Mouse (Mus musculus) lung, adult 18-20 months (tissue): ENCODE results near the gene Znrd1.

ENCODE experiments used
- DNase-seq, 2 experiments: peaks; one replicate each; pipeline ENCODE4 v3.0.0; 2022; ENCODE audit warnings: mixed read lengths in 2 of 2

The Znrd1 gene

DNA sequence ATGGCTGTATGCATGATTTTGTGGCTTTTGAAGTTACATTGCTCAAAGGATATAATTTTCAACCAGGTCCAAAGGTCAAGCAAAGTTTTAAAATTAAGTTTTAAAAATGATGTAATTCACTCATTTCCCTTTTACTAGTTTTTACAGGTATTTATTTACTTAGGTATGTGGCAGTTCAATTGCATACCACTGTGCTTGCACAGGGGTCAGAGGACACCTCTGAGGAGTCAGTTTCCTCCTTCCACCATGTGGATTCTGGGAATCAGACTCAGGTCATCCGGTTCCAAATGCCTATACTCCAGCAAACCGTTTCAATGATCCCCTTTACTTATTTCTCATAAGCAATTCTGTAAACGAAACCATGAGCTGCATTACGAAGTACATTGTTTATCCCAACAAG is 35.6 kb downstream of the Znrd1 start:
- no peak for DNase-seq

DNA sequence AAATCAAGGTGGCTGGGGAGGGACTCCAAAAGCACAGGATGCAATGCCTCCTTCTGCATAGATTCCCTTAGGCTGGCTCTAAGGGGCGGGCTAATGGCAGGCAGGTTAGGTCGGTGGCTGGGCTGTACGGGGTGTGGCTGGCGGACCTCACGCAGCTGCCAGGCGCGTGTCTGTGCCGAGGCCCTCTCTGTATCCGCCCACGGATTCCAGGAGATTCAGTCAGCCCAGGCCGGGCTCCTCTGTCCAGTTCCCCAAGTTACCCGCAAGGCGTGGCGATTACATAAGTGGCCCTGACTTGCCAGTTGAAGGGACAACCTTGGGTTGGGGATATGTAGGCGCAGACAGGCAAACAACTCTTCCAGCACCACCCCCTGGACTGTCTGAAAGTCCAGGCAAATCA is 38.1 kb downstream of the Znrd1 start:
- peak; percentile 71 to 81 for DNase-seq

DNA sequence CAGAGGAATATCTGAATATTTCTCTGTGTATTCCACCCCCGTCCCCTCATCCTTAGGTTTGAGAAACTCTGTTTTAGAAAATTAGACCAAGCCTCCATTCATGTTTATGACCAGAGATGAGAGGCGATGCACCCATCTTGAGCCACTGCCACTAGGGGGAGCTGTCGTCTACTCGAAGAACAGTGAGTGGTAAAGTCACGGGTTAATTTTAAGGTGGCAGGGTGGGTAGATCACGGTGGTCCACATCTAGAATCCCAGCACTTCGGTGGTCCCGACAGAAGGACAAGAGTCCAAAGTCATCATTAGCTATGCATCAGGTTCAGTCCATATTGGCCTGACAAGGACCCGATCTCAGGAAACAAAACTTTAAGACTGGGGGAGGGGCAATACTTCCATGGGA is 43.3 kb downstream of the Znrd1 start:
- DNase-seq: peak; percentile 47 to 55

DNA sequence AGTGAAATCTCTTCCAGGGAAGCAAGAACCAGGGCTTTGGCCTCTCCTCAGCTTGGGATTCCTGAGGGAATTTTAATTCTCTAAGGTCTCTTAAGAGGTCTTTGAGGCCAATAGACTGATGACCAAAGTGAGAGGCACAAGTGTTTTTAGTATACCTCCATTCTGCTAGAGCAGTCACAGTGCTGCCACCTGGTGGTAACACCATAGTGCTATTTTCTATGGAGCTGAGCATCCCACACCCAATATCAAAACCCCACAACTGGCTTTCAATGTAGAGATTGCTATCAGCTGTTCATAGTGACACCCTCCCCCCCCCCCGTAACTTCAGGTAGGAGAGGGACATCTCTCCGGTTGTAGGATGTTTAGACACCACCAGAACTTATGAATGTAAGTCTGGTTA is 44.3 kb downstream of the Znrd1 start:
- DNase-seq: peak; percentile 64 to 77

DNA sequence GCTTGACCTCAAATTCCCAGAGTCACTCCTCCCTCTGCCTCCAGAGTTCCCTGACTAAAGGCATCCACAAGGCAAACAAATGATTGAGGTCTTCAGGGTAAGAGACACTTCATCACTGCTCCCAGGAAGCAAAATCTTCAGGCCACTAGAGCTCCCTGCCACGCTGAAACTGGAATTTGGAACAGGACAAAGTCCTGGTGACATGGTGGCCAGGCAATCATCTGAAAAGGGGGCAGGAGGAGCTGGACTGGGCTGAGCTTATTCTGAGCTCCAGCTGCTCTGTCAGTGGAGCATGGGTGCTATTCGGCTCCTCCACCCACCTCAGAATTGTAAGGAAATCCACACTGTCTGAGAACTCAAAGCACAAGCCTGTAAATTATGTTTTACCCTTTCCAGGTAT is 46.3 kb downstream of the Znrd1 start:
- DNase-seq: no peak

DNA sequence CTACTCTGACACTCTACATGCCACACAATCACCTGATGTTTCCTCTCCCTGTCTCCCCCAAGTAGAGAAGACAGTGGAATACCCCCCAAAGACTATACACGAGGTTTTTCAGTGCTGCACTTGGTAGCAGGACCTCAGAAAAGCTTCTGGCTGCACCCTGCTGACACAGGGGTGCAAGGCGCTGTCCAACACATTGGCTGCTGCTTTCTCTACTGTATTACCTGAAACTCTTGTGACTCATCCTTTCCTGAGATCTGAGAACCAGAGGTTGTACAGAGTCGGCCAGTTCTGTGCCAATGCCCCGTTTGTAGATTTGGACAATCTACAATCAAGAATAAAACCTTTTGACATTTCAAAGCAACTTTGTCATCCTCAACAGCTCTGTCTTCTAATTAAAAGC is 48.6 kb downstream of the Znrd1 start:
- DNase-seq: no peak

DNA sequence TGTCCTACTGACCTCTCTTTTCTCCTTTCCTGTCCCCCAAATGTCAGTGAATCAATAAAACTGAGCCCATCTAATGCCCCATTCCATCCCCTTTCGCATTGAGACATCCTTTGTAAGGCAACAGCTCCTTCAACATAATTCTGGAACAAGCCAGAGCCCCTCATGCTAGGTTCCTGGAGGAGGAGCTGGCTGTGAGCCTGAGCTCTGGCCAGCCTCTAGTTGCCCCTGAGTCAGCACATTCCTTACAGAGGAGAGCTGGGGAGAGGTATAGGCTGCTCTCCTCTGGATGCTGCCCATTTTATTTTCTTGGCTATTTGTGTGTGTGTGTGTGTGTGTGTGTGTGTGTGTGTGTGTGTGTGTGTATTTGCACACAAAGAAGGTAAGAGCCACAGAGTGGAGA is 50.1 kb downstream of the Znrd1 start:
- DNase-seq: no peak
